Mouse (Mus musculus) kidney, embryonic 14.5 days (tissue): ENCODE data around the gene Letmd1. TPM values are rescaled to one million over a fixed set of nuclear protein-coding genes. Genes with fewer than 3 reads are reported as not detected.
"Not testable (repeated sequence)": the region's sequence is repeated elsewhere in the genome, so short reads cannot be mapped to it uniquely, and the experiment has no call there.

Experiments
- ATAC-seq: fragments of 200-750 bp; cut with Nextera tagmentation; 2 replicates; pipeline ENCODE4 v1.8.0; 2017; ENCODE audit warnings: moderate number of reproducible peaks, mild to moderate bottlenecking, moderate TSS enrichment, moderate library complexity; ENCODE audit not compliant: low FRiP score, low TSS enrichment
- H3K27ac ChIP-seq: fragments of 300-500 bp; sonication (generic); 2 replicates; pipeline ENCODE4 v1.5.1; 2014; ENCODE audit warnings: low read depth, mild to moderate bottlenecking, low read length, moderate library complexity, mixed read lengths
- H3K27me3 ChIP-seq: fragments of 300-500 bp; sonication (generic); 2 replicates; pipeline ENCODE4 v1.6.1; 2014; ENCODE audit warnings: mild to moderate bottlenecking, low read length; ENCODE audit not compliant: control insufficient read depth, insufficient read depth
- H3K36me3 ChIP-seq: fragments of 300-500 bp; sonication (generic); 2 replicates; pipeline ENCODE4 v1.6.1; 2014; ENCODE audit warnings: low read length, mixed read lengths; ENCODE audit not compliant: control insufficient read depth, insufficient read depth
- H3K4me1 ChIP-seq: fragments of 300-500 bp; sonication (generic); 2 replicates; pipeline ENCODE4 v1.6.1; 2014; ENCODE audit warnings: low read length, mixed read lengths; ENCODE audit not compliant: control insufficient read depth, insufficient read depth
- H3K4me2 ChIP-seq: fragments of 300-500 bp; sonication (generic); replicated peaks from 2 replicates; pipeline ENCODE4 v1.6.1; 2014; ENCODE audit warnings: low read depth, mild to moderate bottlenecking, low read length
- H3K4me3 ChIP-seq: fragments of 300-500 bp; sonication (generic); 2 replicates; pipeline ENCODE4 v1.5.1; 2014; ENCODE audit warnings: mild to moderate bottlenecking, low read length
- H3K9ac ChIP-seq: fragments of 300-500 bp; sonication (generic); 2 replicates; pipeline ENCODE4 v1.6.1; 2014; ENCODE audit warnings: low read depth, mild to moderate bottlenecking, low read length, moderate library complexity
- H3K9me3 ChIP-seq: fragments of 300-500 bp; sonication (generic); 2 replicates; pipeline ENCODE4 v1.6.1; 2016; ENCODE audit warnings: low read length; ENCODE audit not compliant: control insufficient read depth
- WGBS: fragments of 180-500 bp; shearing (Covaris S2); extraction: QIAGEN DNeasy Blood & Tissue Kit; methylation state at CpG from one replicate; pipeline ENCODE4 v1.1.7; 2014; 5-methylcytosine and 5-hydroxymethylcytosine counted together
- polyA plus RNA-seq: library from polyadenylated mRNA; unstranded; fragments of >200 nt; fragmentation: Nextera tagmentation; extraction: Ambion mirVana; gene quantifications from 2 replicates; pipeline ENCODE4 v1.2.1, GENCODE M21; 2014

The Letmd1 gene
- 19.2 and 25.4 TPM in 2 replicates for polyA plus RNA-seq

- peaks cover 7% of the 10 kb centered on the region for H3K36me3 ChIP-seq
- H3K4me1 ChIP-seq = peaks cover 12% of the 10 kb centered on the region
- H3K4me3 ChIP-seq = peak within 1 kb of the TSS; percentile 76
- peak within 1 kb of the TSS; percentile 56; the same call in 1 of the 2 replicates for H3K27ac ChIP-seq
- 2% methylated on average over 79 of the region's 84 CpGs for WGBS
- H3K27me3 ChIP-seq = no peaks in the 10 kb centered on the region
- peak within 1 kb of the TSS; percentile 80 for H3K4me2 ChIP-seq
- ATAC-seq = peak; percentile 94
- H3K9ac ChIP-seq = peak within 1 kb of the TSS; percentile 76
- H3K9me3 ChIP-seq = no peaks in the 10 kb centered on the region
Measured at GRCm38 (mm10) chr15:100468295-100469188, at the start of gene Letmd1. Letmd1 (plus strand) TSS chr15:100469023.

GRCm38 (mm10) chr15:100419311-100419710, 49.5 kb upstream of the Letmd1 start:
- Histone ChIP-seq H3K4me3 (no peak overlapping the region), H3K36me3 (no peaks in the 10 kb centered on the region), H3K9me3 (no peaks in the 10 kb centered on the region), H3K4me2 (no peak overlapping the region), H3K4me1 (peaks cover 43% of the 10 kb centered on the region), H3K9ac (no peak overlapping the region), H3K27me3 (0 out of 2 replicates have a peak, but pooled peaks cover 3% of the 10 kb centered on the region), H3K27ac (no peak overlapping the region)
- no peak for ATAC-seq
- WGBS = 59% methylated on average over 8 of the region's 8 CpGs

- no peak overlapping the region for H3K4me3 ChIP-seq
- WGBS = 58% methylated on average over 9 of the region's 9 CpGs
- no peak overlapping the region for H3K27ac ChIP-seq
- no peaks in the 10 kb centered on the region for H3K36me3 ChIP-seq
- ATAC-seq = no peak
- peaks cover 46% of the 10 kb centered on the region for H3K4me1 ChIP-seq
- no peak overlapping the region for H3K9ac ChIP-seq
- 0 out of 2 replicates have a peak, but pooled peaks cover 3% of the 10 kb centered on the region for H3K27me3 ChIP-seq
- H3K9me3 ChIP-seq = no peaks in the 10 kb centered on the region
- no peak overlapping the region for H3K4me2 ChIP-seq
Measured at GRCm38 (mm10) chr15:100419901-100420745, 48.7 kb upstream of the Letmd1 start.

- Histone ChIP-seq H3K9ac (peak overlapping the region; percentile 19; the same call in 1 of the 2 replicates), H3K4me1 (peaks cover 46% of the 10 kb centered on the region), H3K27me3 (0 out of 2 replicates have a peak, but pooled peaks cover 6% of the 10 kb centered on the region), H3K36me3 (no peaks in the 10 kb centered on the region), H3K27ac (peak overlapping the region; percentile 33; the same call in 1 of the 2 replicates), H3K4me2 (peak overlapping the region; percentile 96), H3K9me3 (no peaks in the 10 kb centered on the region), H3K4me3 (peak overlapping the region; percentile 94; the same call in 1 of the 2 replicates)
- ATAC-seq = no peak
- WGBS = 19% methylated on average over 8 of the region's 8 CpGs
Measured at GRCm38 (mm10) chr15:100421059-100421757, 47.6 kb upstream of the Letmd1 start.

GRCm38 (mm10) chr15:100421758-100422197, 47.0 kb upstream of the Letmd1 start, which contains the start of gene Gm5475:
Gm5475 (plus strand) TSS chr15:100422147.
- H3K27ac ChIP-seq = peak within 1 kb of the TSS; percentile 49
- ATAC-seq, H3K9me3 ChIP-seq, H3K36me3 ChIP-seq, H3K27me3 ChIP-seq: not testable (repeated sequence)
- peak within 1 kb of the TSS; percentile 94 for H3K4me3 ChIP-seq
- H3K4me2 ChIP-seq = peak within 1 kb of the TSS; percentile 96
- peak within 1 kb of the TSS; percentile 91 for H3K9ac ChIP-seq
- WGBS = 24% methylated on average over 3 of the region's 3 CpGs
- peaks cover 46% of the 10 kb centered on the region for H3K4me1 ChIP-seq

GRCm38 (mm10) chr15:100422476-100422875, 46.3 kb upstream of the Letmd1 start:
- Histone ChIP-seq H3K27me3 (0 out of 2 replicates have a peak, but pooled peaks cover 6% of the 10 kb centered on the region), H3K9me3 (no peaks in the 10 kb centered on the region), H3K4me1 (peaks cover 46% of the 10 kb centered on the region), H3K4me3 (peak overlapping the region; percentile 94), H3K27ac (peak overlapping the region; percentile 49), H3K9ac (peak overlapping the region; percentile 91), H3K36me3 (no peaks in the 10 kb centered on the region), H3K4me2 (peak overlapping the region; percentile 96)
- peak; percentile 58 for ATAC-seq
- WGBS = under 1% methylated on average over 43 of the region's 44 CpGs

GRCm38 (mm10) chr15:100422899-100423860, 45.6 kb upstream of the Letmd1 start:
- Histone ChIP-seq H3K9me3 (no peaks in the 10 kb centered on the region), H3K4me3 (peak overlapping the region; percentile 94), H3K4me2 (peak overlapping the region; percentile 96), H3K36me3 (no peaks in the 10 kb centered on the region), H3K27ac (peak overlapping the region; percentile 49; the same call in 1 of the 2 replicates), H3K9ac (peak overlapping the region; percentile 91), H3K4me1 (peaks cover 40% of the 10 kb centered on the region), H3K27me3 (0 out of 2 replicates have a peak, but pooled peaks cover 6% of the 10 kb centered on the region)
- 1% methylated on average over 64 of the region's 65 CpGs for WGBS
- ATAC-seq = peak; percentile 96
